Mouse (Mus musculus) liver, embryonic 11.5 days (tissue): Measurements from ENCODE around the gene Cdkal1. TPM values are rescaled to one million over a fixed set of nuclear protein-coding genes. Genes with fewer than 3 reads are reported as not detected.

Experiments used
- ATAC-seq: fragments of 200-750 bp; cut with Nextera tagmentation; replicated peaks from 2 replicates; pipeline ENCODE4 v1.8.0; 2017; ENCODE audit warnings: moderate number of reproducible peaks, mild to moderate bottlenecking, moderate TSS enrichment, moderate library complexity; ENCODE audit not compliant: low FRiP score
- DNase-seq: peaks from one replicate; pipeline ENCODE4 v3.0.0-alpha.2; 2017; ENCODE audit warnings: low spot score
- H3K27ac ChIP-seq: fragments of 300-500 bp; sonication (generic); 2 replicates; pipeline ENCODE4 v1.5.1; 2014; ENCODE audit warnings: mild to moderate bottlenecking, low read depth, low read length, control low read depth
- H3K27me3 ChIP-seq: fragments of 300-500 bp; sonication (generic); replicated peaks from 2 replicates; pipeline ENCODE4 v1.6.1; 2014; ENCODE audit warnings: low read length, mixed read lengths; ENCODE audit not compliant: control insufficient read depth, insufficient read depth
- H3K36me3 ChIP-seq: fragments of 300-500 bp; sonication (generic); 2 replicates; pipeline ENCODE4 v1.6.1; 2014; ENCODE audit warnings: mild to moderate bottlenecking, low read length, moderate library complexity, mixed read lengths; ENCODE audit not compliant: control insufficient read depth, insufficient read depth
- H3K4me1 ChIP-seq: fragments of 300-500 bp; sonication (generic); replicated peaks from 2 replicates; pipeline ENCODE4 v1.6.1; 2014; ENCODE audit warnings: low read length, mixed read lengths; ENCODE audit not compliant: control insufficient read depth, insufficient read depth
- H3K4me2 ChIP-seq: fragments of 300-500 bp; sonication (generic); 2 replicates; pipeline ENCODE4 v1.6.1; 2014; ENCODE audit warnings: mild to moderate bottlenecking, control low read depth, moderate library complexity
- H3K4me3 ChIP-seq: fragments of 300-500 bp; sonication (generic); 2 replicates; pipeline ENCODE4 v1.5.1; 2014; ENCODE audit warnings: low read depth, low read length, control low read depth
- H3K9ac ChIP-seq: fragments of 300-500 bp; sonication (generic); 2 replicates; pipeline ENCODE4 v1.6.1; 2014; ENCODE audit warnings: low read depth, low read length, control low read depth
- H3K9me3 ChIP-seq: fragments of 300-500 bp; sonication (generic); 2 replicates; pipeline ENCODE4 v1.6.1; 2016; ENCODE audit warnings: low read length, inconsistent platforms, mixed read lengths; ENCODE audit not compliant: control insufficient read depth
- WGBS: fragments of 180-500 bp; shearing (Covaris S2); extraction: QIAGEN DNeasy Blood & Tissue Kit; methylation state at CpG from one replicate; pipeline ENCODE4 v1.1.7; 2014; 5-methylcytosine and 5-hydroxymethylcytosine counted together
- polyA plus RNA-seq: library from polyadenylated mRNA; unstranded; fragments of >200 nt; fragmentation: Nextera tagmentation; extraction: Ambion mirVana; gene quantifications from 2 replicates; pipeline ENCODE4 v1.2.1, GENCODE M21; 2014

The Cdkal1 gene
- polyA plus RNA-seq, 1 experiment from 2014 or later = 26.3 TPM

DNA sequence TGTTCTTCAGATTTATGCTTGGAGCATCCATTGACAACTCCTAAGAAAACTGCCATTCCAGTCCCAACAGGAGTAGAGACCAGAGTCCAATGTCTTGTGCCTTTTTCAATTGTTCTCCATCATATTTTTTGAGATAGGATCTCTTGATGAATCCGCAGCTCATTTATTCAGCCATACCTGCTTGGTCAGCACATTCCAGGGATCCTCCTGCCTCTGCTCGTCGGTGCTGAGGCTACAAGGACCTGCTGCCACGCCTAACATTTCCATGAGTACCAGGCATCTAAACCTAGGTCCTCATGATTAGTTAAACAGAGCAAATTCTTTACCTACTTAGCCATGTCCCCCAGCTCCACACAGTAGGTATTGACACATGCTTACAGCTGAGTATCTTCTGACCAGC, 676.2 kb downstream of the Cdkal1 start:
- no peaks in the 10 kb centered on the region for H3K9me3 ChIP-seq
- H3K4me2 ChIP-seq = no peak overlapping the region
- 81% methylated on average over 4 of the region's 4 CpGs for WGBS
- no peaks in the 10 kb centered on the region for H3K4me1 ChIP-seq
- DNase-seq (no peak), ATAC-seq (no peak)
- H3K9ac ChIP-seq = no peak overlapping the region
- no peak overlapping the region for H3K4me3 ChIP-seq
- no peak overlapping the region for H3K27ac ChIP-seq
- H3K36me3 ChIP-seq = no peaks in the 10 kb centered on the region
- no peaks in the 10 kb centered on the region for H3K27me3 ChIP-seq

- Histone ChIP-seq H3K27ac (no peak overlapping the region), H3K4me3 (no peak overlapping the region)
- 59% methylated on average over 5 of the region's 5 CpGs for WGBS
Measured at GRCm38 (mm10) chr13:29177889-29178486, 677.5 kb downstream of the Cdkal1 start.

GRCm38 (mm10) chr13:29169356-29169755, 686.1 kb downstream of the Cdkal1 start:
- ATAC-seq = no peak

More at GRCm38 (mm10) chr13:29177889-29178486, 677.5 kb downstream of the Cdkal1 start:
- DNase-seq (no peak), ATAC-seq (no peak)
- Histone ChIP-seq H3K27me3 (no peaks in the 10 kb centered on the region), H3K36me3 (no peaks in the 10 kb centered on the region), H3K4me2 (no peak overlapping the region), H3K4me1 (no peaks in the 10 kb centered on the region), H3K9ac (no peak overlapping the region), H3K9me3 (no peaks in the 10 kb centered on the region)

GRCm38 (mm10) chr13:29164845-29165524, 690.5 kb downstream of the Cdkal1 start:
- DNase-seq (no peak), ATAC-seq (no peak)
- H3K9me3 ChIP-seq = no peaks in the 10 kb centered on the region
- no peaks in the 10 kb centered on the region for H3K27me3 ChIP-seq
- H3K4me2 ChIP-seq = no peak overlapping the region
- H3K27ac ChIP-seq = no peak overlapping the region
- no peaks in the 10 kb centered on the region for H3K4me1 ChIP-seq
- WGBS = 61% methylated on average over 15 of the region's 15 CpGs
- H3K36me3 ChIP-seq = no peaks in the 10 kb centered on the region
- no peak overlapping the region for H3K4me3 ChIP-seq
- H3K9ac ChIP-seq = no peak overlapping the region

More at GRCm38 (mm10) chr13:29169356-29169755, 686.1 kb downstream of the Cdkal1 start:
- no peak overlapping the region for H3K4me2 ChIP-seq
- H3K27me3 ChIP-seq = no peaks in the 10 kb centered on the region
- H3K9ac ChIP-seq = no peak overlapping the region
- no peaks in the 10 kb centered on the region for H3K4me1 ChIP-seq
- H3K4me3 ChIP-seq = no peak overlapping the region
- no peak overlapping the region for H3K27ac ChIP-seq
- no peak for DNase-seq
- no peaks in the 10 kb centered on the region for H3K9me3 ChIP-seq
- WGBS = 20% methylated on average over 1 of the region's 1 CpGs
- no peaks in the 10 kb centered on the region for H3K36me3 ChIP-seq

DNA sequence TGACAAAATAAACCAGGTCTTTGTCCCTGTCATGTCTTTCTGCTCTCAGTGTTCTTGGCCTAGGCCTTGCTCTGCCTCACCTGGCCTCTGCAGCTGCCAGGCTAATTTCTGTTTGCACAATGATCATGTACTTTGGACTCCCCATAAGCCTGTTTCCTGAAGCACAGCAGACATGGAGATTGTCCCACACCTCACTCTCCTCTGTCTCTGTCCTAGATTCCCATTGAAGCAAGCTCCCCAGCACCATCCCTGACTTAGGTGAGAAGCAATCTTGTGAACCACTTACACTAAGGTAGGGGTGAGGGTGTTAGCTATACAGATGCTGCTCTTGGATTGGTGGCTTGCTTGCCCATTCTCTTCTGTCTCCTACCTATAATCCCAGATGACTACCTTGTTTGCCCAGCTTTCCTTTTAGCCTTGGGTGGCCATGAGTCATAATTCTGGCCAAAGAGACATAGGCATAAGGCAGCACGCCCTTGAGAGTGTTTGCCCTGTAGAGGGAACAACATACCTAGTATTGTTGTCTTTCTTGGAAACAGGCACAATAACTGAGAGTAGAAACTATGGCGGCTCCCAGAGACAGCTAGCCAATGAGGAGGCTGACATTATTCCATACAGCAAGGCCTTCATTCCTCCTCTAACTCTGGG, 692.5 kb downstream of the Cdkal1 start:
- no peak for ATAC-seq
- DNase-seq = no peak
- H3K4me2 ChIP-seq = no peak overlapping the region
- 75% methylated on average over 2 of the region's 2 CpGs for WGBS
- no peak overlapping the region for H3K27ac ChIP-seq
- no peak overlapping the region for H3K9ac ChIP-seq
- no peaks in the 10 kb centered on the region for H3K9me3 ChIP-seq
- no peaks in the 10 kb centered on the region for H3K36me3 ChIP-seq
- no peaks in the 10 kb centered on the region for H3K4me1 ChIP-seq
- H3K4me3 ChIP-seq = no peak overlapping the region
- H3K27me3 ChIP-seq = no peaks in the 10 kb centered on the region

DNA sequence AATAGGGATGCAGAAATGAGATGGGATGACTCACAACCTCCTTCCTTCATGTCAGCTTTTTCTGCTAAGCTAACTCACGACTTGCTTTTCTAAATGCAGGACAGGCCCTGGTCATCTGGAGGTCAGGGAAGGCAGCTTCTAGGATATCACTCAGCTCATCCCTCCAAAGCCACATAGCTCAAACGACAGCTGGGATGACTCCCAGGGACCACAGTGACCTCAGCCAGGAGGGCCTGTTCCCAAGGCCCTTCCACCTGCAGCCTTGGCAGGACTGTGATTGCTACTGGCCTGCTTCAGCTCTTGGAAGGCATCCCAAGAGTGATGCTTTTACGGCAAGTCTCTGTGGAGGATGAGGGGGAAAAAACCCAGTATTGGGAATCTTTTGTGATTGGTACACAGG, 693.0 kb downstream of the Cdkal1 start:
- Histone ChIP-seq H3K27me3 (no peaks in the 10 kb centered on the region), H3K9me3 (no peaks in the 10 kb centered on the region), H3K4me3 (no peak overlapping the region), H3K9ac (no peak overlapping the region), H3K4me2 (no peak overlapping the region), H3K4me1 (no peaks in the 10 kb centered on the region), H3K36me3 (no peaks in the 10 kb centered on the region), H3K27ac (no peak overlapping the region)
- DNase-seq = no peak
- no peak for ATAC-seq
- 53% methylated on average over 3 of the region's 3 CpGs for WGBS

DNA sequence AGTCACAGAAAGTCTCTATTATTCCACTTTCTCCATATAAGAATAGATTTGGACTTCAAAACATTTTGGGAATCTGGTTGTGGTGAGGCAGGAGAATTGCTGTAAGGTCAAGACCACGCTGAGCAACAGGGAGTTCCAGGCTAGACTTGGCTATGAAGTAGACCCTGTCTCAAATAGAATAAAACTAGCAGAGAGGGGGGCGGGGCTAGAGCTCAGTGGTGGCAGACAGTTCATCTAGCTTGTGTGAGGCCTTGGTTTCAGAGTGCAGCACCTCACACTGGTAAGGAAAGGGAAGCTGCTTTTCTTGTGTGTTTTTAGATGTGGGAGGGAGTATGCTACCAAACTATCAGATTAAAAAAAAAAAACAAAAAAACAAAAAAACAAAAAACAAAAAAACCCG, 694.0 kb downstream of the Cdkal1 start:
- H3K4me3 ChIP-seq = no peak overlapping the region
- no peak overlapping the region for H3K9ac ChIP-seq
- H3K9me3 ChIP-seq = no peaks in the 10 kb centered on the region
- ATAC-seq = no peak
- no peaks in the 10 kb centered on the region for H3K36me3 ChIP-seq
- WGBS = 77% methylated on average over 3 of the region's 3 CpGs
- no peak overlapping the region for H3K4me2 ChIP-seq
- no peaks in the 10 kb centered on the region for H3K4me1 ChIP-seq
- no peaks in the 10 kb centered on the region for H3K27me3 ChIP-seq
- DNase-seq = no peak
- no peak overlapping the region for H3K27ac ChIP-seq

DNA sequence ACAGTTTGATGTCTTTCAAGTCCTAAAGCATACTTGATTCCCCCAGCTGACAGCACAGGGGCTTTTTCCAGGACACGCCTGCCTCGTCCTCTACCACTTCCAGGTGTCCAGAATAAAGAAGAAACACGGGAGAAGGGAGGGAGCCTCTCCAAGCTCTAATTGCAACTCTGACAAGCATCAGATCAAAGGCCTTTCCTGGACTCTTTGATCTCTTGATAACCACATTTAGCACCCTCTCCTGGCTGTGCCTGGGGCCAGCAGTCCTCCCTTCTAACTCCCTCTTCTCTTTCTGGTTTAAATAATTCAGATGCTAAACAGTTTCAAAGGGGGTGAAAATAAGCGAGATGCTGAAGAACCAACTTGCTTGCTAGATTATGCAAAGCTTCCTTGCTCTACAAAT, 698.8 kb downstream of the Cdkal1 start:
- no peak for DNase-seq
- ATAC-seq = no peak
- Histone ChIP-seq H3K36me3 (no peaks in the 10 kb centered on the region), H3K4me1 (no peaks in the 10 kb centered on the region), H3K9ac (no peak overlapping the region), H3K4me3 (no peak overlapping the region), H3K9me3 (no peaks in the 10 kb centered on the region), H3K27ac (no peak overlapping the region), H3K27me3 (no peaks in the 10 kb centered on the region), H3K4me2 (no peak overlapping the region)
- WGBS = 35% methylated on average over 4 of the region's 4 CpGs

DNA sequence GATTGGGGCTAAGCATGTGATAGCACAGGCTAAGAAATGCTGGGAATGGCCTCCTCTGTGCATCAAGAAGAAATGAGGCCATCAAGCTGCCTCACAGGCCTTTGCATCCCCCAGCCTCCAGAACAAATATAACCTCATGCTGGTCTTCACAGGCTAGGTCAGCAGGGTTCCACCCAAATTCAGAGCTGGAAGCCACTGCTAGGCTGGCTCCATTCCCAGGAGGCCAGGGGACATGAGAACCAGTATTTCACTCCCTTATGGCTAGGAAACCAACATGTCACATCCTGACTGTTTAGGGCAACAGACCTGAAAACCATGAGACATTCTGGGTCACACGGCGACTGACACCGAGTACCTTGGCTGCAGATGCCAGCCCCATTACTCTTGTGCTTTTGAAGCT, 700.2 kb downstream of the Cdkal1 start:
- ATAC-seq (no peak), DNase-seq (no peak)
- Histone ChIP-seq H3K9me3 (no peaks in the 10 kb centered on the region), H3K36me3 (no peaks in the 10 kb centered on the region), H3K4me3 (no peak overlapping the region), H3K9ac (no peak overlapping the region), H3K4me1 (no peaks in the 10 kb centered on the region), H3K4me2 (no peak overlapping the region), H3K27me3 (no peaks in the 10 kb centered on the region), H3K27ac (no peak overlapping the region)
- WGBS = 84% methylated on average over 3 of the region's 3 CpGs
